Mouse (Mus musculus): ENCODE results near the gene Pmm1. TPM values are rescaled to one million over a fixed set of nuclear protein-coding genes. Genes with fewer than 3 reads are reported as not detected.

Pmm1 gene
- polyA plus RNA-seq (2014; fragmentation: Nextera tagmentation; extraction: Ambion mirVana), result 39.0 and 39.6 TPM in 2 replicates

DNA sequence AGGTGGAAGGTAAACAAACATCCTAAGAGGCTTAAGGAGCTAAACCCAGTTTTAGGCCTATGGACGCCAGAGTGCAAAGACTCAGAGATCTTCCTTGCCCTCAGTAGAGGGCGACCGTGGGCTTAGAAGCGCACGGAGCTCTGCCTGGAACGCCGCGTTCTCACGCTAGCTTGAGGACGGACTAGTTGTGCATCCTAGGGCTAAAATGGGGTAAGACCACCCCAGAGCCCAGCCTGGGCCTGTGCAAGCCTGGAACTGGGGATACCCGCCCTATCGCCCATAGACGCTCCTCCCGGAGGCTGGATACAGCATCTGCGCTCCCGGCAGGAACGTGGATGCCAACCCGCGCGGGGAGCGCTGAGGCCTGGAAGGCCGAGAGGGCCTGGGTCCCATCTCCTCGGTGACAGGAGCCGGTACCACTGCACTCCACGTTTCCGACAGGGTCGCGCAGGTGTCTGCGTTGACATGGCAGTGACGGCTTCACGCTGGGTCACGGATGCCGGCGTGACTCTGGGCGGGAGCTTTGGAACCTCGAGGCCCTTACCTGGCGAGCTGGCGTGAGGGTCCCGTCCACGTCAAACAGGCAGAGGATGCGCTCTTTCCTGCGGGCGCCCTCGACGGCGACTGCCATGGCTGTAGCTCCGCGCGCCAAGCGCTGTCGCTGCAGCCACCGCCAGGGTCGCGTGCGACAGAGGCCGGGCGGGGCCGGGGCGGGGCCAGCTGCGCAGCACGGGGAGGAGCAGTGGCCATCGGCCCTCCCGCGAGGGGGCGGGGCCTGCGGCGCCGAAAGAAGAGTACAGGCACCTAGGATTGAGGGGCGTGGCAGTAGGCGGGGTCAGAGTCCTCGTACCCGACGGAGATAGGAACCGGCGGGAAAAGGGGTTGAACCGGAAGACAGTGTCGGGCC, at the start of gene Pmm1:
Pmm1 (minus strand) TSS at position 760 of the 907 bp plus-strand sequence.
- H3K4me1 ChIP-seq (ENCODE audit: insufficient read depth), result no peaks in the 10 kb centered on the region
- H3K36me3 ChIP-seq (ENCODE audit: insufficient read depth), result 0 out of 2 replicates have a peak, but pooled peaks cover 4% of the 10 kb centered on the region
- peak; percentile 77 for TF ChIP-seq CTCF (IDR thresholded peaks at IDR 0.05; ENCODE audit: low read depth)
- H3K27ac ChIP-seq (ENCODE audit: low read depth), result peak within 1 kb of the TSS; percentile 88
- H3K9me3 ChIP-seq (ENCODE audit: low read depth, low read length), result no peaks in the 10 kb centered on the region
- H3K4me3 ChIP-seq (ENCODE audit: low read depth, low read length), result peak within 1 kb of the TSS; percentile 59
- no peaks in the 10 kb centered on the region for H3K27me3 ChIP-seq (ENCODE audit: insufficient read depth, low read length)
- H3K9ac ChIP-seq, result peak within 1 kb of the TSS; percentile 60
- H3K4me2 ChIP-seq, result peak within 1 kb of the TSS; percentile 94
- ATAC-seq (ENCODE audit: insufficient read depth), result peak; percentile 97
- peak; percentile 100 for DNase-seq
- under 1% methylated on average over 77 of the region's 77 CpGs for WGBS

DNA sequence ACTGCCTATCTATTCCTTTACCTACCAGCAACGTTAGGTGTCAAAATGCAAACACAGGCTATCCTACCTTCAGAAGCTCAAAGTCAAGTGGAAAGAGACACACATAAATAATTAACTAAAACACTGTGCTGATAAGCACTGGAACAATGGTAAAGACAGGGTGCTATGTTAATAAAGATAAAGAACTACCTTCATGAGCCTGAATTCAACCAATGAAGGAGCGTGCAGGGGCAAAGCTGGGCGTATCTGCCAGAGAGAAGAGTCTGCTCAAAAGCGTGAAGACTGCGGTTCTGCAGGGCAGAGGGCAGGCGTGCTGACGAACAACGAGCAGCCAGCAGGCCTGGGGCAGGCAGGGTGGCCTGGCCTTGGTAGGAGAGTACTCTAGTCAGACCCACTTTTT, 43.5 kb upstream of the Pmm1 start:
- Histone ChIP-seq H3K9me3 (ENCODE audit: low read depth, low read length) (no peaks in the 10 kb centered on the region), H3K4me2 (no peak overlapping the region), H3K36me3 (ENCODE audit: insufficient read depth) (peaks cover 16% of the 10 kb centered on the region), H3K9ac (no peak overlapping the region), H3K4me3 (ENCODE audit: low read depth, low read length) (no peak overlapping the region), H3K27ac (ENCODE audit: low read depth) (no peak overlapping the region), H3K27me3 (ENCODE audit: insufficient read depth, low read length) (no peaks in the 10 kb centered on the region), H3K4me1 (ENCODE audit: insufficient read depth) (no peaks in the 10 kb centered on the region)
- no peak for ATAC-seq (ENCODE audit: insufficient read depth)
- 79% methylated on average over 8 of the region's 8 CpGs for WGBS
- no peak for DNase-seq
- no peak for TF ChIP-seq CTCF (IDR thresholded peaks at IDR 0.05; ENCODE audit: low read depth)

GRCm38 (mm10) chr15:81993992-81994391, 33.3 kb upstream of the Pmm1 start:
- no peak overlapping the region for H3K4me2 ChIP-seq
- no peak for TF ChIP-seq CTCF (IDR thresholded peaks at IDR 0.05; ENCODE audit: low read depth)
- no peaks in the 10 kb centered on the region for H3K9me3 ChIP-seq (ENCODE audit: low read depth, low read length)
- DNase-seq (no peak), ATAC-seq (ENCODE audit: insufficient read depth) (no peak)
- H3K27ac ChIP-seq (ENCODE audit: low read depth), result no peak overlapping the region
- WGBS, result 46% methylated on average over 6 of the region's 6 CpGs
- H3K9ac ChIP-seq, result no peak overlapping the region
- no peak overlapping the region for H3K4me3 ChIP-seq (ENCODE audit: low read depth, low read length)
- H3K4me1 ChIP-seq (ENCODE audit: insufficient read depth), result peaks cover 5% of the 10 kb centered on the region; the same call in 1 of the 2 replicates
- H3K36me3 ChIP-seq (ENCODE audit: insufficient read depth), result peaks cover 42% of the 10 kb centered on the region
- H3K27me3 ChIP-seq (ENCODE audit: insufficient read depth, low read length), result no peaks in the 10 kb centered on the region

- Histone ChIP-seq H3K36me3 (ENCODE audit: insufficient read depth) (peaks cover 15% of the 10 kb centered on the region), H3K9me3 (ENCODE audit: low read depth, low read length) (no peaks in the 10 kb centered on the region), H3K27me3 (ENCODE audit: insufficient read depth, low read length) (no peaks in the 10 kb centered on the region), H3K9ac (no peak overlapping the region), H3K4me3 (ENCODE audit: low read depth, low read length) (no peak overlapping the region), H3K4me2 (no peak overlapping the region), H3K4me1 (ENCODE audit: insufficient read depth) (peaks cover 5% of the 10 kb centered on the region; the same call in 1 of the 2 replicates), H3K27ac (ENCODE audit: low read depth) (no peak overlapping the region)
- no peak for TF ChIP-seq CTCF (IDR thresholded peaks at IDR 0.05; ENCODE audit: low read depth)
- no peak for ATAC-seq (ENCODE audit: insufficient read depth)
- DNase-seq, result no peak
- 48% methylated on average over 7 of the region's 7 CpGs for WGBS
Observed at GRCm38 (mm10) chr15:81990549-81990948, 29.8 kb upstream of the Pmm1 start.

DNA sequence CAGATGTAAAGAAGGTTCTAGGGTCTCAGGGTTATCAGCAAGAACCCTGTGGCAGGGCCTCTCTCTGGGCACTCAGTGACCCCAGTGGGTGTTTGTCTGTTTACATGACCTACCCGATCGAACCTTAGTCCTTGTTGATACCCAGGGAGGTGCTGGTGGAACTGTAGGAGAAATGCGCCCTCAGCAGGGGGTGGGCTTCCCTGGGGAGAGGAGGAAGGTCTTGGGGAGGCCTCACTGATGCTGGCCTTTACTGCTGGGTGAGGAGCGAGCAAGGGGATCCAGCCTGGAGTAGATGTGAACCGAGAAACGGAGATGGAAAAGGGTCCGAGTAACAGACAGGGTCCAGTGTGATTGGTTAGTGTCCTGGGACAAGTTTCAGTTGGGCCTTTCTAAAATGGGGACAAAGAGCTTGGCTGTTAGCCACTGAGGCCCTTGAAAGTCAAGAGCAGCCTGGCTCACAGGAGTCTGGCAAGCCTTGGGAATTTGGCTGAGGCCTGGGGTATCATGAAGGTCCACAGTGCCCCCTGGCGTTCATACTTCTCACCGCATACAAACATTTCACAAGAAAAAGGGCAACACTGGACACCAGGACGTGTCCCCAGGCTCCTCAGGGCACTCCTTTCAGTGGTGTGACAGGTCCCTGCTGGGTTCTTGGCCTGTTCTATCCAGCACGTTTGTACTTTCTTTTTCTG, 28.8 kb upstream of the Pmm1 start:
- peak overlapping the region; percentile 48 for H3K9ac ChIP-seq
- ATAC-seq (ENCODE audit: insufficient read depth) (peak; percentile 87), DNase-seq (peak; percentile 98)
- H3K4me1 ChIP-seq (ENCODE audit: insufficient read depth), result peaks cover 5% of the 10 kb centered on the region; the same call in 1 of the 2 replicates
- H3K4me3 ChIP-seq (ENCODE audit: low read depth, low read length), result no peak overlapping the region
- TF ChIP-seq CTCF (IDR thresholded peaks at IDR 0.05; ENCODE audit: low read depth), result peak; percentile 89
- H3K27ac ChIP-seq (ENCODE audit: low read depth), result peak overlapping the region; percentile 72; the same call in 1 of the 2 replicates
- no peaks in the 10 kb centered on the region for H3K9me3 ChIP-seq (ENCODE audit: low read depth, low read length)
- peaks cover 8% of the 10 kb centered on the region for H3K36me3 ChIP-seq (ENCODE audit: insufficient read depth)
- no peak overlapping the region for H3K4me2 ChIP-seq
- no peaks in the 10 kb centered on the region for H3K27me3 ChIP-seq (ENCODE audit: insufficient read depth, low read length)
- 21% methylated on average over 11 of the region's 11 CpGs for WGBS

- no peak within 1 kb of the TSS for H3K4me3 ChIP-seq (ENCODE audit: low read depth, low read length)
- no peak for TF ChIP-seq CTCF (IDR thresholded peaks at IDR 0.05; ENCODE audit: low read depth)
- no peak for DNase-seq
- H3K4me1 ChIP-seq (ENCODE audit: insufficient read depth), result peaks cover 5% of the 10 kb centered on the region; the same call in 1 of the 2 replicates
- no peak within 1 kb of the TSS for H3K9ac ChIP-seq
- no peak within 1 kb of the TSS for H3K27ac ChIP-seq (ENCODE audit: low read depth)
- no peak for ATAC-seq (ENCODE audit: insufficient read depth)
- no peaks in the 10 kb centered on the region for H3K36me3 ChIP-seq (ENCODE audit: insufficient read depth)
- no peak within 1 kb of the TSS for H3K4me2 ChIP-seq
- no peaks in the 10 kb centered on the region for H3K27me3 ChIP-seq (ENCODE audit: insufficient read depth, low read length)
- 79% methylated on average over 3 of the region's 3 CpGs for WGBS
- H3K9me3 ChIP-seq (ENCODE audit: low read depth, low read length), result no peaks in the 10 kb centered on the region
Observed at GRCm38 (mm10) chr15:81987646-81988045, 26.9 kb upstream of the Pmm1 start, which contains the start of gene Xrcc6. Xrcc6 (plus strand) TSS chr15:81987835.

All from lung, embryonic 14.5 days (tissue).